Mouse (Mus musculus): ENCODE data around the gene Oxsr1. TPM values are rescaled to one million over a fixed set of nuclear protein-coding genes. Genes with fewer than 3 reads are reported as not detected.

Oxsr1 gene
- polyA plus RNA-seq, 1 experiment from 2014 or later: 13.0 TPM

DNA sequence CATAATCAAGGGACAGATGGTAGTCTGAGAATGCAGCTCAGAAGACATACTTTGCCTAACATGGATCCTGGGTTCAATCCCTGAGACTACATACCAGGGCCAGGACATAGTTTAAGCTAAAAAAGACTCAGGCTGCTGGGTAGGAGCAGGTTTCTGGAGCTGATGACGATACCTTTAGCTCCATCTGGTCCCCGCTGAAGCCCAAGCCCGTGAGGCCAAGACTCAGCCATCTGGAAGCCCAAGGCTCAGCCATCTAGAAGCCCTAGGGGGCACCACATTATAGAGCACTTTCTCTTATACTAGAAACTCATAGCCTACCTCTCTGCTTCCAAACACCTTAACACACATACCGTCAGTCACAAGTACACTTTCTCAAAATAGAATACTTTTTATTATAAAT lies 13.3 kb upstream of the Oxsr1 start:
- H3K4me1 ChIP-seq (replicated peaks): peaks cover 16% of the 10 kb centered on the region
- WGBS: 91% methylated on average over 4 of the region's 4 CpGs
- H3K4me2 ChIP-seq (replicated peaks): no peak overlapping the region
- no peak overlapping the region for H3K9ac ChIP-seq (replicated peaks)
- no peaks in the 10 kb centered on the region for H3K9me3 ChIP-seq
- no peak overlapping the region for H3K27ac ChIP-seq
- H3K4me3 ChIP-seq (replicated peaks): no peak overlapping the region
- H3K36me3 ChIP-seq: no peaks in the 10 kb centered on the region
- ATAC-seq: no peak
- peaks cover 21% of the 10 kb centered on the region for H3K27me3 ChIP-seq

DNA sequence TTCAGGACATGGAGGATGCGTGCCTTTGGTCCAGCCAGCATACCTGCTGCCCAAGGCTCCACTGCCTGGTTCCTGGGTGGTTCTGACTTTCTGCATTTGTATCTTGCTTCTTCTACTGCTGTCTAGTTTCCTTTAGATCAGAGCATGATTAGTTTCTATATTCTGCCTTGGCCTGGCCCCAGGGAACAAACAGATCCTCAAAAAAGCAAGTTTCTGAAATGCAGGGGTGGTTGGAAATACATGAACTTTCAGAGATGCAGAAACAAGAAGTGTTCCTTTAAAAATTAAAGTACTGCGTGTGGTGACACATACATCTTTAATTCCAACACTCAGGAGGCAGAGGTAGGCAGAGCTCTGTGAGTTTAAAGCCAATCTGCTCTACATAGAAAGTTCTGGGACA lies 12.6 kb upstream of the Oxsr1 start:
- Histone ChIP-seq H3K9me3 (no peaks in the 10 kb centered on the region), H3K9ac (replicated peaks) (no peak overlapping the region), H3K36me3 (no peaks in the 10 kb centered on the region), H3K27me3 (peaks cover 17% of the 10 kb centered on the region), H3K4me1 (replicated peaks) (peaks cover 9% of the 10 kb centered on the region), H3K4me3 (replicated peaks) (no peak overlapping the region), H3K4me2 (replicated peaks) (no peak overlapping the region), H3K27ac (no peak overlapping the region)
- WGBS: 88% methylated on average over 2 of the region's 2 CpGs
- no peak for ATAC-seq

DNA sequence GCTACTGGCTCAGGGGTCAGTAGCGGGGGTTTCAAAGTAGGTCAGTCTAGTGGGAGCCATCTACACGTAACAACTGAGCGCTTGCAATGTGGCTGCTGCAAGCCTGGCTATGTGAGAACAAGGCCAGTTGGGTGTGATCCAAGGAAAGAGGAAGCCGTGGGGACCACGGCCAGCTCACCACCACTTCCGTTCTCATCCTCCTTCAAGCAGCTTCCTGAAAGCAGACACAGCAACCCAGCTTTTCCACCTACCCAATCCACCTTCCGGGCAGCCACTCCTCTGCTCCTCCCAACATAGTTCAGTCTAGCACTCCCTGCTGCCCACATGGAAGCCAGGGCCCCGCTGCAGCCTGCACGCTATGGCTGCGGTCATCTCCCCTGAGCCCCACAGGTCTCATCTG lies 12.1 kb upstream of the Oxsr1 start:
- H3K27me3 ChIP-seq: peaks cover 13% of the 10 kb centered on the region
- no peak overlapping the region for H3K4me3 ChIP-seq (replicated peaks)
- H3K9ac ChIP-seq (replicated peaks): no peak overlapping the region
- ATAC-seq: no peak
- WGBS: 76% methylated on average over 10 of the region's 10 CpGs
- H3K36me3 ChIP-seq: no peaks in the 10 kb centered on the region
- H3K9me3 ChIP-seq: no peaks in the 10 kb centered on the region
- H3K4me2 ChIP-seq (replicated peaks): no peak overlapping the region
- H3K27ac ChIP-seq: no peak overlapping the region
- peaks cover 4% of the 10 kb centered on the region; the same call in 1 of the 2 replicates for H3K4me1 ChIP-seq (replicated peaks)

DNA sequence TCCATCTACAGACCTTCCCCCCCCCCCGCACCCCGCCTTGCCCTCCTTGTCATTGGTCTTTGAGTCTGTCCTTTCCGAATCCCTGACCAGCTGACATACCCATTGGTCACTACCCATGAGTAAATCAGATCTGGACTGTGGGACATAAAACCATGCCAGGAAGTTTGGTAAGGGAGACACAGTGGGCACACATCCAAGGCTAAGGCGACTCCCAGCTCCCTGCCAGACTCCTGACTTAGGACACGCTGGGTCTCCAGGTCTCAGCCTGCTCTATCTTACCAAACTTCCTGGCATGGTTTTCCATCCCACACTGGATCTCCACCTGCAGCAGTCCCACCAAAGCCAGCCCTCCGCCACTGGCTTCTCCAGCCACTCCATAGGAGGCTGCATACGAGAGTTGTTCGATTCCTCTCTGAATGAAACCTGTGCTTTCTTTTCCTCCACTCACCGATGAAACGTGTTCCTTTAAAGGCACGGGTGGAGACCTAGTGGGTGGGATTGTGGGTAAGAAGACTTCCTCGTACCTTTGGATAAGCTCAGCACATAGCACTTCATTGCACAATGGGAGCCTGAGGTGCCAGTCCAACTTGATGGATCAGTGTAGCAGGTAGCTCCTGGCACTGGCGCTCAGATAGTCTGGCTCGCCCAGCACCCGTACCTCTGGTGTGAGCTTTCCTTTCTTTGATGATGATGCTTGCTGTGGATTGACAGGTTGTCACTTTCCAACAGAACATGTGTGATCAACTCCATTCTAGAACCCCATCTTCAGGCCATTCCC lies 8.1 kb upstream of the Oxsr1 start:
- no peak overlapping the region for H3K4me2 ChIP-seq (replicated peaks)
- no peak overlapping the region for H3K9ac ChIP-seq (replicated peaks)
- 90% methylated on average over 15 of the region's 15 CpGs for WGBS
- no peak for ATAC-seq
- H3K4me1 ChIP-seq (replicated peaks): no peaks in the 10 kb centered on the region
- H3K27ac ChIP-seq: no peak overlapping the region
- H3K36me3 ChIP-seq: no peaks in the 10 kb centered on the region
- no peaks in the 10 kb centered on the region for H3K9me3 ChIP-seq
- peaks cover 3% of the 10 kb centered on the region; the same call in 1 of the 2 replicates for H3K27me3 ChIP-seq
- H3K4me3 ChIP-seq (replicated peaks): no peak overlapping the region

DNA sequence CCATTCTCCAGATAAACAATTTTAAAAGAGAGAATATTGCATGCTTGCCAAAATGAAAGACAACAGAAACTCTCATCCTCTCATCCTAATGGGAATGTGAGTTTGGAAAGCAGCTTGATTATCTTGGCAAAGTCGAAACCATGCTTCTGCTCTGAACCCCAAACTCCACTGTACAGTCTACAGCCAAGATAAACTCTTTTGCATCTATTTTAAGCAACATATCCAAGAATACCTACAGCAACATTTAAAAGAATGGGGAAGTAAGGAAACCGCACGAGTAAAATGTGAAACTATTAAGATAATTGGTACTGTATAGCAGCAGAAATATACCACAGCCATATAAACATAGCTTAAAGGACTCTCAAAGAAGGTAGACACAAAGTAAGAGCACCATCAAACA lies 6.3 kb upstream of the Oxsr1 start:
- ATAC-seq: no peak
- Histone ChIP-seq H3K4me2 (replicated peaks) (no peak overlapping the region), H3K27ac (no peak overlapping the region), H3K4me3 (replicated peaks) (no peak overlapping the region), H3K36me3 (no peaks in the 10 kb centered on the region), H3K27me3 (peaks cover 3% of the 10 kb centered on the region; the same call in 1 of the 2 replicates), H3K9ac (replicated peaks) (no peak overlapping the region), H3K9me3 (no peaks in the 10 kb centered on the region), H3K4me1 (replicated peaks) (0 out of 2 replicates have a peak, but pooled peaks cover 5% of the 10 kb centered on the region)
- 87% methylated on average over 3 of the region's 3 CpGs for WGBS

DNA sequence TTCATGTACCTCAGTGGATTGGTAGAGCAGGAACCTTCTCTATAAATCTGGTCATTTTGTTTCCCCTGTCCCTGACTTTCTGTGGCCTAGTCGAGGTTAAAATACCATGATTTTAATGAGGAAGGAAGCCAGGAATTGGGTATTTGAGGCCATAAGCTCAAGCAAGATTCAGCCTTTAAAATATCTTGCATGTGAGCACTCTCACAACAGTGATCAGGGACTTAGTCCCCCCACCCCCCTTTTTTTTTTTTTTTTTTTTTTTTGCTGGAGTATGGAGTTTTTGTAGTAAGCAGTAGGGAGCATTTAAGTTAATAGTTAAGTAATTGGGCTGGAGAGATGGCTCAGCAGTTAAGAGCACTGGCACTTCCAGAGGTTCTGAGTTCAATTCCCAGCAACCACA lies 1.9 kb upstream of the Oxsr1 start:
- Histone ChIP-seq H3K4me1 (replicated peaks) (peaks cover 31% of the 10 kb centered on the region), H3K9me3 (no peaks in the 10 kb centered on the region), H3K4me3 (replicated peaks) (no peak overlapping the region), H3K27me3 (peaks cover 2% of the 10 kb centered on the region; the same call in 1 of the 2 replicates), H3K4me2 (replicated peaks) (no peak overlapping the region), H3K9ac (replicated peaks) (no peak overlapping the region), H3K27ac (no peak overlapping the region), H3K36me3 (0 out of 2 replicates have a peak, but pooled peaks cover 4% of the 10 kb centered on the region)
- WGBS: 85% methylated on average over 1 of the region's 1 CpGs
- no peak for ATAC-seq

DNA sequence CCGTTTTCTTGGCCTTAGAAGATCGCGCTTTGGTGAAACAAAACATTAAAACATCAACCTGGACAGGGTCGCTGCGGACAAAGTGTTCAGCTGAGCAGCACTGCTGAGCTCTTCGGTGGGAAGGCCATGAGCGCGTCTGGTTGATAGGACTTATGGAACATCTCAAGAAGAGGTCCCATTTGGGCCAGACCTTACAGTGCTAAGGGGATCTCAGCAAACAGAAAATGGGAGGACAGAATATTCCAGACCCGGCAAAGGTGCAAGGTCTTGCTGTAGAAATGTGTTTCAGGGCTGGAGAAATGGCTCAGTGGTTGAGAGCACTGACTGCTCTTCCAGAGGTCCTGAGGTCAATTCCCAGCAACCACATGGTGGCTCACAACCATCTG lies 1.0 kb upstream of the Oxsr1 start:
- H3K4me2 ChIP-seq (replicated peaks): peak overlapping the region; percentile 95
- ATAC-seq: peak; percentile 21
- 7% methylated on average over 9 of the region's 9 CpGs for WGBS
- no peaks in the 10 kb centered on the region for H3K27me3 ChIP-seq
- 0 out of 2 replicates have a peak, but pooled peaks cover 4% of the 10 kb centered on the region for H3K36me3 ChIP-seq
- H3K4me1 ChIP-seq (replicated peaks): peaks cover 31% of the 10 kb centered on the region
- peak overlapping the region; percentile 61 for H3K9ac ChIP-seq (replicated peaks)
- peak overlapping the region; percentile 88 for H3K27ac ChIP-seq
- H3K9me3 ChIP-seq: no peaks in the 10 kb centered on the region
- peak overlapping the region; percentile 96 for H3K4me3 ChIP-seq (replicated peaks)

DNA sequence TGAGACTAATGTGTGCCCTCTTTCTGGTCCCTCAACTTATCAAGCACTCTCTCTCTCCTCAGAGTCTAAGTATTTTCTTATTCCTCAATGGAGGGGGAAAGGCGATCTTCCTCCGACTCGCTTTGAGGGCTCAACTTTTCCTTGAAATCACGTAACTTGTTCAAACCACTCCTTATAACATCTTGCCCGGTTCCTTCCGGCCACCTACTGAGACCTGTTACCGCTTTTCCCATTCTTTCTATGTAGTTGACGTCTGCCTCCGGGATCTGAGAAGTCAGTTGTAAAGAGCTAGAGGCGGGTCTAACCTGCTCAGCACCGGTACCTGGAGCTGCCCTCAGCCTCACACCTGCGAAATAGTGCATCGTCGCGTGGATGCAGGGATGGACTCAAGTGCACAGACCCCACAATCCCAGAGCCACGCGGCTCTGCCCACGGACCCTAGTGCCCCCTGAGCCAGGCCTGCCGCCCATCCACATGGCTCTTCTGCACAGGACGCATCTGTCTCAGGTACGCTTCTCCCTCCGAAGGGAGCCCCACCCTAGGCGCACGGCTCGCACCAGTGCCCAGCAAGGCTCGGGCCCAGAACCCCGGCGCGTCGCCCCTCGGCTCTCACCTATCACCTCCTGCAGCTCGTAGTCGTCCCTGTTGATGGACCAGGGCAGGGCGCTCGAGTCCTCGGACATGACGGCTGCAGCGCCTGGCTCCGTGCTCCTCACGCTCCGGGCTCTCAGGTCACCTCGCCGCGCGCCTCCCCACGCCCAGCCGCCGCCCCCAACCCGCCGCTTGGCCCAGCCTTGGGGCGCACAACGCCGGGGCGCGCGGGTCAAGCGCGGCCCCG lies 616 bp downstream of the Oxsr1 start:
- ATAC-seq: peak; percentile 65
- H3K9ac ChIP-seq (replicated peaks): peak overlapping the region; percentile 88
- H3K27ac ChIP-seq: peak overlapping the region; percentile 88
- under 1% methylated on average over 59 of the region's 59 CpGs for WGBS
- H3K27me3 ChIP-seq: no peaks in the 10 kb centered on the region
- peak overlapping the region; percentile 96 for H3K4me3 ChIP-seq (replicated peaks)
- H3K9me3 ChIP-seq: no peaks in the 10 kb centered on the region
- peaks cover 31% of the 10 kb centered on the region for H3K4me1 ChIP-seq (replicated peaks)
- H3K36me3 ChIP-seq: 0 out of 2 replicates have a peak, but pooled peaks cover 4% of the 10 kb centered on the region
- peak overlapping the region; percentile 95 for H3K4me2 ChIP-seq (replicated peaks)

DNA sequence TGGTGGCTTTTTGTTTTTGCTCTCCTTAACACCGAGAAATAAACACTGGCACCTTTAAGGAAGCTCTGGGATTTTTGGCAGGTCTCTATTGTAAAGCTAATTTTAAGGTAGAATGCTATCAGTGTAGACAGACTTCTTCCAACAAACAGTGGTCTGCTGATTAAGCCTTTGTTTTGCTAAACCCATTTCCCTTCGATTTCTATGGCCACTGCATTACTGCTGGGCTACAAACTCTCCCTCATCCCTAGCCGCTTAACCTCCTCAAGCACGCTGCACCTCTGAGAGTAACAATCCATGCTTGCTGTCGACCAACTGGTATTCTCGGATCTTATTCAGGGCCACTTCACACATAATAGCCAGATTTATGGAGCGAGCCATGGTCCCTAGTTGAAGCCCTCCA lies 1.3 kb downstream of the Oxsr1 start:
- peak overlapping the region; percentile 88 for H3K9ac ChIP-seq (replicated peaks)
- H3K4me2 ChIP-seq (replicated peaks): peak overlapping the region; percentile 95
- H3K4me1 ChIP-seq (replicated peaks): peaks cover 31% of the 10 kb centered on the region
- H3K4me3 ChIP-seq (replicated peaks): peak overlapping the region; percentile 96
- H3K27me3 ChIP-seq: no peaks in the 10 kb centered on the region
- no peak for ATAC-seq
- H3K27ac ChIP-seq: no peak overlapping the region
- no peaks in the 10 kb centered on the region for H3K9me3 ChIP-seq
- 0 out of 2 replicates have a peak, but pooled peaks cover 4% of the 10 kb centered on the region for H3K36me3 ChIP-seq
- WGBS: 6% methylated on average over 7 of the region's 7 CpGs

DNA sequence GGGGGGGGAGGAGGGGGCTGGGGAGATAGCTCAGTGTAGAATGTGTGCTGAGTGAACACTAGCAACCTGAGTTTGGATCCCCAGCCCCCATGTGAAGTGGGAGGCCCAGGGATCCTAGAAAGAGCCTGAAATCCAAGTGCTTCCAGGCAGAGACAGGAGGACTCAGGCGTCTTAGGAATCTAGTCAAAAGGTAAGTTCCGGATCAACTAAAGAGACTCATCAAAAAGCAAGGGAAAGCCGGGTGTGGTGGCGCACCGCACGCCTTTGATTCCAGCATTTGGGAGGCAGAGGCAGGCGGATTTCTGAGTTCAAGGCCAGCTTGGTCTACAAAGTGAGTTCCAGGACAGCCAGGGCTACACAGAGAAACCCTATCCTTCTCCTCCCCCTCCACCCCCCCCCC lies 1.8 kb downstream of the Oxsr1 start:
- Histone ChIP-seq H3K4me3 (replicated peaks) (peak overlapping the region; percentile 96), H3K27ac (no peak overlapping the region), H3K4me2 (replicated peaks) (peak overlapping the region; percentile 95), H3K36me3 (0 out of 2 replicates have a peak, but pooled peaks cover 4% of the 10 kb centered on the region), H3K9ac (replicated peaks) (no peak overlapping the region), H3K9me3 (no peaks in the 10 kb centered on the region), H3K4me1 (replicated peaks) (peaks cover 31% of the 10 kb centered on the region), H3K27me3 (no peaks in the 10 kb centered on the region)
- ATAC-seq: no peak
- WGBS: 84% methylated on average over 7 of the region's 7 CpGs

DNA sequence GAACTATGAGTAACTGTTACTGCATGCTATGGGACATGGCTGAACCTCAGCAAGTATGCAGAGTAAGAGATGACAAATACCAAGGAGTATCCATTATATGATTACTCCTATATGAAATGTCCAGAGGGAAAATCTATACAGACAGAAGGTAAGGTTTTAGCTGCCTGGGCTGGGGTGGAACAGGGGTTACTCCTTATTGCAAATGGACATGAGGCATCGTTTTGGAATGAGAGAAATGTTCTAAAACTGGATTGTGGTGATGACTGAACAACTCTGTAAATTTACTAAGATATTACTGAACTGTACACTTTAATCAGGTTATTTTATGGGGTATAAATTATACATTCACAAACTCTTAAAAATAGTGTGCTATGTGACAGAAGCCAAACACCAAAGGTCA lies 3.3 kb downstream of the Oxsr1 start:
- Histone ChIP-seq H3K27ac (no peak overlapping the region), H3K27me3 (no peaks in the 10 kb centered on the region), H3K4me3 (replicated peaks) (no peak overlapping the region), H3K4me2 (replicated peaks) (no peak overlapping the region), H3K9ac (replicated peaks) (no peak overlapping the region), H3K4me1 (replicated peaks) (peaks cover 29% of the 10 kb centered on the region), H3K36me3 (0 out of 2 replicates have a peak, but pooled peaks cover 4% of the 10 kb centered on the region), H3K9me3 (no peaks in the 10 kb centered on the region)
- no peak for ATAC-seq
- 95% methylated on average over 1 of the region's 1 CpGs for WGBS

DNA sequence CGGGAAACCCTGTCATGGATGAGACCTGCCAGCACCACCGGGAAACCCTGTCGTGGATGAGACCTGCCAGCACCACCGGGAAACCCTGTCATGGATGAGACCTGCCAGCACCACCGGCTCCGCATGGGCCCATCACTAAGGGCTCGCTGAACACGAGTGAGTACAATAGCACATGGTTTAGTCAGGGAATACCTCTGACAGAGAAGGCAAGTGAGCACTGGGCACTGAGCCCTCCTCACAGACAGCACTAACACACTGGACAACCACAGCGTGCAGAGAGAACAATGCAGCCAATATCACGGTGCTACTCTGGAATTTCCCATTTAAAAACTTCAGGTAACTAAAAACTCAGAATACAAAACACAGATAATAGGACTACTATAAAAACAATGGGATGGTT lies 9.1 kb downstream of the Oxsr1 start:
- WGBS: 94% methylated on average over 10 of the region's 10 CpGs
- H3K9ac ChIP-seq (replicated peaks): no peak overlapping the region
- no peak for ATAC-seq
- H3K9me3 ChIP-seq: no peaks in the 10 kb centered on the region
- no peak overlapping the region for H3K4me3 ChIP-seq (replicated peaks)
- no peak overlapping the region for H3K4me2 ChIP-seq (replicated peaks)
- H3K27ac ChIP-seq: no peak overlapping the region
- H3K36me3 ChIP-seq: no peaks in the 10 kb centered on the region
- H3K27me3 ChIP-seq: no peaks in the 10 kb centered on the region
- H3K4me1 ChIP-seq (replicated peaks): no peaks in the 10 kb centered on the region

Data from midbrain, embryonic 13.5 days (tissue).